Mouse (Mus musculus): ENCODE measurements around the gene S1pr5.
"Not testable (repeated sequence)": the region's sequence is repeated elsewhere in the genome, so short reads cannot be mapped to it uniquely, and the experiment has no call there.

The S1pr5 gene

GRCm38 (mm10) chr9:21248326-21248725 lies at the start of gene S1pr5:
Gene S1pr5 (minus strand): TSS chr9:21248443.
- DNase-seq (ENCODE audit: low spot score): peak; percentile 68

- no peak for DNase-seq (ENCODE audit: low spot score)
Measured at GRCm38 (mm10) chr9:21292271-21292670, 44.0 kb upstream of the S1pr5 start.

- not testable (repeated sequence) for DNase-seq (ENCODE audit: low spot score)
Measured at GRCm38 (mm10) chr9:21291868-21292267, 43.6 kb upstream of the S1pr5 start.

- DNase-seq (ENCODE audit: low spot score): peak; percentile 100
Measured at GRCm38 (mm10) chr9:21291022-21291787, 43.0 kb upstream of the S1pr5 start, which contains the start of gene Cdkn2d. Gene Cdkn2d (minus strand): TSS chr9:21291407.

- DNase-seq (ENCODE audit: low spot score): peak; percentile 58
Measured at GRCm38 (mm10) chr9:21290589-21290988, 42.3 kb upstream of the S1pr5 start.

GRCm38 (mm10) chr9:21289337-21289671 lies 41.1 kb upstream of the S1pr5 start:
- no peak for DNase-seq (ENCODE audit: low spot score)

- DNase-seq (ENCODE audit: low spot score): no peak
Measured at GRCm38 (mm10) chr9:21288404-21289336, 40.4 kb upstream of the S1pr5 start.

GRCm38 (mm10) chr9:21287571-21288402 lies 39.5 kb upstream of the S1pr5 start, which contains the start of gene Kri1:
Gene Kri1 (minus strand): TSS chr9:21287969.
- peak; percentile 97 for DNase-seq (ENCODE audit: low spot score)

GRCm38 (mm10) chr9:21286753-21287152 lies 38.5 kb upstream of the S1pr5 start:
- DNase-seq (ENCODE audit: low spot score): no peak

GRCm38 (mm10) chr9:21283994-21284393 lies 35.8 kb upstream of the S1pr5 start:
- no peak for DNase-seq (ENCODE audit: low spot score)

- DNase-seq (ENCODE audit: low spot score): no peak
Measured at GRCm38 (mm10) chr9:21283591-21283990, 35.3 kb upstream of the S1pr5 start.

GRCm38 (mm10) chr9:21277776-21278175 lies 29.5 kb upstream of the S1pr5 start:
- DNase-seq (ENCODE audit: low spot score): no peak

GRCm38 (mm10) chr9:21276307-21276706 lies 28.1 kb upstream of the S1pr5 start:
- DNase-seq (ENCODE audit: low spot score): no peak

- DNase-seq (ENCODE audit: low spot score): no peak
Measured at GRCm38 (mm10) chr9:21275727-21276126, 27.5 kb upstream of the S1pr5 start.

- no peak for DNase-seq (ENCODE audit: low spot score)
Measured at GRCm38 (mm10) chr9:21275013-21275710, 26.9 kb upstream of the S1pr5 start.

- DNase-seq (ENCODE audit: low spot score): no peak
Measured at GRCm38 (mm10) chr9:21274336-21274735, 26.1 kb upstream of the S1pr5 start.

GRCm38 (mm10) chr9:21273520-21274228 lies 25.4 kb upstream of the S1pr5 start:
- no peak for DNase-seq (ENCODE audit: low spot score)

- no peak for DNase-seq (ENCODE audit: low spot score)
Measured at GRCm38 (mm10) chr9:21273094-21273493, 24.9 kb upstream of the S1pr5 start.

- no peak for DNase-seq (ENCODE audit: low spot score)
Measured at GRCm38 (mm10) chr9:21272391-21272790, 24.1 kb upstream of the S1pr5 start.

- DNase-seq (ENCODE audit: low spot score): not testable (repeated sequence)
Measured at GRCm38 (mm10) chr9:21269590-21269989, 21.3 kb upstream of the S1pr5 start.

- DNase-seq (ENCODE audit: low spot score): no peak
Measured at GRCm38 (mm10) chr9:21268305-21268704, 20.1 kb upstream of the S1pr5 start.

All from layer of hippocampus, adult 11-12 months (tissue).